Mouse (Mus musculus) brain, embryonic 18.5 days (tissue): ENCODE measurements at regions not wholly inside any gene's neighbourhood (a gene's known extent, or its start where the extent isn't known, plus 50 kb on each side); places are given as distances from the start of the nearest gene placed in this dataset.

Source experiments
- DNase-seq: peaks from one replicate; pipeline ENCODE4 v3.0.0-alpha.2; 2012; ENCODE audit warnings: low read depth, low spot score

DNA sequence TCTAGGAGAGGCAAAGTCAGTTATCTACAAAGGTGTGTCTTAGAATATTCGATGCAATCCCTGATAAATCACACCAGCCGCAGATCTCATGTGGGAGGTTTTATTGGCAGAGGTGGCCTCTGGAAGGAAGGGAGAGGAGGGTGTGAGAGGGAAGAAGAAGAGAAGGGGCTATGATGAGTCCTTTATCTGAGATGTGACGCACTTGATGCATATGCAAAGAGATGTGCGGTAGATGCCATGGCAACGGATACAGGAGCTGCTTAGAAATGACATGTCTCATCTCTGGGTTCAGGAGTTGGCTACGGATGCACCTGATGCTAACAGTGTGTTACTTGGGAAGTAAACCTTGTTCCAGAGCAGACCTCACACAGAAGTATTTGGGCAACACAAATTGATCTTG lies 718.6 kb upstream of the Gm21961 start:
- DNase-seq: no peak

DNA sequence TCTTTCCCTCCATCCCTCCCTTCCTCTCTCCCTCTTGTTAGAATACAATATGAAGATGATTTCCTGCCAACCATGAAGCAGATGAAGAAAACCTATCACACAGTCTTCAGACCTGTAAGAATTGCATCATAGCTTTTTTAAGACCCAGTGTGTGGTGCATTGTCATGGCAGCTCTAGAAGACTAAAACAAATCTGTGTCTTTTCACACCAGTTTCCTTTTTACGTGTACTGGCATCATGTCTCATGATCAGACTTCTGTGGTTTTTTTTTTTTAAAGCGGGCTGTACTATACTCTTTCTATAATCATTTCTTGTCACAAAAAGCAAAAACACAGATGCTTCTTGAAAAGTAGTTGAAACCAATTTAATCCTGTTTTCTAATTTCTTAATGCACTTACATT lies 716.6 kb upstream of the Gm21961 start:
- DNase-seq: no peak

DNA sequence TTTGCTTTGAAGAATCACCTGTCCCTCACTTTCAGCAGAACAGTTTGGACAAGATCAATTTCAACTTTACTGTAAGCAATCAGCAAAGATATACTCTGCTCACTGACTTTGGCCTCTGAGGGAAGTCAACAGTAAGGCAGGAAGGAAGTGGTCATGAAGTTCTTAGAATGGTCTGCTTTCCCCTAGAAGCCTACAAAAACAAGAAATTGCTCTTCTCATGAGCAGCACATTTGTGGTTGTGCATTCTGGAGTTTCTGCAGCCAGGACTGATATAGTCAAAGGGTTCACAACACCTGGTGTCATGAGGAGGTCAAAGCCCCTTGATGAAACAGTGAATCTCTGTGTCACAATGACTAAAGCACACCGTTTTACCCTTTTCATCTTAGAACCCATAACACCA lies 712.4 kb upstream of the Gm21961 start:
- DNase-seq: no peak

DNA sequence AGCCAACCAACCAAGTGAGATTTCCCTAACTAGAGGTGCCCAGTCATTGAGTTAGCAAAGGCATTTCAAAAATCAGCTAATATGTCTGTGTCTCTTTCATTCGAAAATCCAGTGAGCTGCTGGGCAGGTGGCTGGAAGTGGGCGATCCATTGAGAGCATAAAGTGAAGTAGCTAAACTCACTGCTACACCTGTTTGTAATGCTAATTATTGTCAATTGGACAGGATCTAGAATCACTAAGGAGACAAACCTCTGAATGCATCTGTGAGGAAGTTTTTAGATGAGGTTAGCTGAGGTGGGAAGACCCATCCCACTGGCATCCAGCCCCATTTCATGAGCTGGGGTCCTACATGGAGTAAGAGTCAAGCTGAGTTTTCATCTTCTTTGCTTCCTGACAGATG lies 711.6 kb upstream of the Gm21961 start:
- DNase-seq: no peak

DNA sequence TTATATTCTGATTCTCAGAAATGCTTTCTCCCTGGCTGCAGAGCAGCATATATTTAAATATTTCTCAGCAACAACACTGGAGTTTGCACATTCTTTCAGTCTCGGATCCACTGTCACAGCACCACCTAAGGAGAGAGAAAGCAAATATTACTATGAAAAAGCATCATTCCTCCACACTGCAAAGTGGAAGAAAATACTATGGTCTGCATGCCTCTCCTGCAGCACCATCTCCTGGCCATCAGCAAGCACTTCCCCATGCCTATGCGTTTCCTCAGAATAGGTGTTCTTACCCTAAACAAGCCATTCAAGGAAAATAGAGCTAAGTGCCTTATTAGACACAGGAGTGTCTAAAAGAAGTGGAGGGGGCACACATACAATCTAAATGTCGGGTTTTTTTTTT lies 688.9 kb upstream of the Gm21961 start:
- DNase-seq: peak; percentile 43

DNA sequence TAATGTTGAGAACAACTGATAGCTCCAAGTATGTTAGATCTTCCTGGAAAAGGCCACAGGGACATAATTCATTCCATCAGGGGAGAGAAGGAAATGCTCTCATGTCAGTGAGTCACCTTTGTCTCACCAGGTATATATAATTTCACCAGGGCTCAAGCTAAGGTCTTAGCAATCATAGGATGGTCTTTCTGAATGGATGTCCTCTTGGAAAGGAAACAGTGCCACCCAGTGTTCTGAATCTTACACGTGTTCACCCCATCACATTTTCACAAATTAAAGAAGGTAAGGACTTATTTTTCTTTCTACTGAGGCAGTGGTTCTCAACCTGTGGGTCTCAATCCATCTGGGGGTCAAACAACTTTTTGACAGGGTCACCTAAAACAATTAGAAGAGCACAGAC lies 686.8 kb upstream of the Gm21961 start:
- DNase-seq: peak; percentile 36

DNA sequence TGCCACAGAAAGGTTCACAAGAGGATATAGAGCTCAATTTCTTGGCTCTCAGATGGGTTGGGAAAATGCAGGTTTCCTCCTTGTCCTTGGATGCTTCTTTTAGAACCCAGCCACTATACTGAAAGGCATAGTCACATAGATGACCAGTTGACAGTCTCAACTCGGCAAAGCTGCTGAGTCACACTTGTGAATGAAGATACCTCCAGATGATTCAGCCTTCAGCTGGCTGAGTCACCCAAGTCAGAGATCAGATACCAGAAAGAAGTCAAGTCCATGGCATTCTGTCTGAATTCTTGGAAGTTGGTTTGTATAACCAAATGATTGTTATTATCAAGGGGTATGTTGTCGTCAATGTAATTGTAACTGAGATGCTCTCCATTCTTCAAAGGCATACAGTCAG lies 683.9 kb upstream of the Gm21961 start:
- no peak for DNase-seq
